8 mouse cellular contexts compared by ENCODE assay signal in the genomic region with DNA sequence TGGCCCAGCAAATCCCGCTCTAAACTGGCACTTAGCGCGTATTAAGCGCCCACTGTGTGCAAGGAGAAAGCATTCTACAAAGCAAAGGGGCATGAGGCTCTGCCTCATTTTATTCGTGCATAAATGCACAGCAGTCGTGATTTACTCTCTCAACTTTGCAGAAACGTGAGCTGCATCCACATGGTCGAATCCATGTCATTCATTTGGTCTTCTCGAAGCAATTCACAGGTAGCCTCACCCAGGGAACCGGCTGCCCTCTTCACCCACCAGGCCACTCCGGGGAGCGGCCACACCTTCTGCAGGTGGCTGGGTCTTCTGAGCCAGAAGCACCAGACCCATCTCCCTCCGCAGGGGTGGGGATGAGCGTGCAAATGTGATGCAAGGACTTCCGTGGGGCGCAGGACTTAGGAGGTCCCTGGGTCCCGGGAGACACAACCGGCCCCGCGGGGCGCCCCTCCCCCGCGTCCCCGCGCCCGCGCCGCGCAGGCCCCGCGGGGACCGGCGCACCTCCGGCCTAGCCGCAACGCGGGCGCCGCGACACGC. TPM values are rescaled to one million over a fixed set of nuclear protein-coding genes. Genes with fewer than 3 reads are reported as not detected.
A peak's percentile ranks its signal among the peaks of the same experiment; 100 is the strongest.
DNase-seq lines count a peak whose midpoint lies in the region; ATAC-seq and TF ChIP-seq lines count a peak whose summit lies in the region.

No protein-coding gene starts in this region.

- 0 out of 2 replicates have a peak, but pooled peaks cover 3% of the 10 kb centered on the region for H3K4me1 ChIP-seq in liver, adult 2 months (ENCODE audit: control insufficient read depth, insufficient read depth, low read length)
- H3K4me1 ChIP-seq in lung, postnatal 0 days (ENCODE audit: insufficient read depth, low read depth, low read length) = no peaks in the 10 kb centered on the region; the same call in 1 of the 2 replicates

- H3K9ac ChIP-seq in liver, adult 2 months (ENCODE audit: low read depth, low read length) = peak overlapping the region; percentile 79
- H3K9ac ChIP-seq in lung, postnatal 0 days (replicated peaks; ENCODE audit: low read depth) = peak overlapping the region; percentile 52

- H3K9me3 ChIP-seq in lung, postnatal 0 days (ENCODE audit: low read length) = no peaks in the 10 kb centered on the region

- no peak for TF ChIP-seq CTCF in liver, adult 2 months (IDR thresholded peaks at IDR 0.05; ENCODE audit: low read depth, low read length)
- TF ChIP-seq CTCF in lung, postnatal 0 days (IDR thresholded peaks at IDR 0.05) = no peak

- H3K36me3 ChIP-seq in liver, adult 2 months (ENCODE audit: control insufficient read depth, insufficient read depth, low read length) = no peaks in the 10 kb centered on the region
- H3K36me3 ChIP-seq in lung, postnatal 0 days (ENCODE audit: insufficient read depth, low read length) = no peaks in the 10 kb centered on the region

- H3K4me3 ChIP-seq in liver, adult 2 months (ENCODE audit: insufficient read depth, low read depth, low read length) = peak overlapping the region; percentile 81; the same call in 1 of the 2 replicates
- peak overlapping the region; percentile 79 for H3K4me3 ChIP-seq in lung, postnatal 0 days (ENCODE audit: low read depth, low read length)

- no peaks in the 10 kb centered on the region for H3K79me2 ChIP-seq in liver, adult 2 months (ENCODE audit: control insufficient read depth, insufficient read depth, low read length)

- peak overlapping the region; percentile 98 for H3K4me2 ChIP-seq in lung, postnatal 0 days (replicated peaks; ENCODE audit: low read depth, low read length)

- H3K27me3 ChIP-seq in liver, adult 2 months (ENCODE audit: control insufficient read depth, insufficient read depth, low read length) = no peaks in the 10 kb centered on the region
- H3K27me3 ChIP-seq in lung, postnatal 0 days (replicated peaks; ENCODE audit: insufficient read depth, low read length) = no peaks in the 10 kb centered on the region

- no peak overlapping the region for H3K27ac ChIP-seq in liver, adult 2 months (replicated peaks; ENCODE audit: insufficient read depth, low read depth, low read length)
- 0 out of 2 replicates have a peak overlapping the region, but pooled peaks have one; percentile 32 for H3K27ac ChIP-seq in lung, postnatal 0 days (ENCODE audit: low read length)

- WGBS in liver, adult 2 months = 17% methylated on average over 41 of the region's 41 CpGs
- WGBS in lung, postnatal 0 days = 9% methylated on average over 23 of the region's 41 CpGs

- ATAC-seq in lung, postnatal 0 days = peak; percentile 19; the same call in 1 of the 2 replicates

- DNase-seq in liver, adult 2 months (ENCODE audit: extremely low read depth, low read depth, low spot score) = no peak
- no peak for DNase-seq in liver
- peak; percentile 57 for DNase-seq in cerebellum, adult 11-12 months
- DNase-seq in frontal cortex, postnatal 10 days (ENCODE audit: low spot score in 2 of 2) = peak; percentile 24 to 29
- peak; percentile 13 for DNase-seq in kidney, postnatal 14 days
- DNase-seq in lung, postnatal 0 days (ENCODE audit: low spot score) = peak; percentile 18
- DNase-seq in right cerebral cortex, postnatal 10 days (ENCODE audit: low spot score in 2 of 2) = peak; percentile 38 to 40
- DNase-seq in ovary, postnatal 14 days (ENCODE audit: low spot score) = no peak

- TF ChIP-seq EP300 in lung, postnatal 0 days (IDR thresholded peaks at IDR 0.05) = no peak

- TF ChIP-seq POLR2A in liver, adult 2 months (IDR thresholded peaks at IDR 0.05; ENCODE audit: extremely low read depth, insufficient read depth, low read length) = no peak

RNA-seq across cellular contexts. Expression of a gene that starts 0.9 kb away (rescaled TPM):
- 0.74 and 1.6 TPM in 2 replicates for total RNA-seq in liver, adult 2 months (2014; rRNA removed)
- polyA plus RNA-seq in liver, adult 2 months (2012; rRNA removed) = 0.29 and 0.48 TPM in 2 replicates
- 3.9 and 4.3 TPM in 2 replicates for polyA plus RNA-seq in lung, postnatal 0 days (2015; fragmentation: Nextera tagmentation; extraction: Ambion mirVana)

Comparison
In these comparisons a context has a peak if more than half of its experiments do, and no peak if none do; other contexts are left out.
1. DNase-seq: peak in cerebellum, adult 11-12 months (single experiment), frontal cortex, postnatal 10 days (2 of 2), kidney, postnatal 14 days (single experiment), lung, postnatal 0 days (single experiment) and right cerebral cortex, postnatal 10 days (2 of 2); none in liver, adult 2 months (single experiment), liver (single experiment) and ovary, postnatal 14 days (single experiment).